Mouse (Mus musculus) testis, postnatal 10 days (tissue): ENCODE measurements around the gene 1700020D05Rik.
A peak's percentile ranks its signal among the peaks of the same experiment; 100 is the strongest.

ENCODE experiments used
- DNase-seq: peaks from one replicate; pipeline ENCODE4 v3.0.0; 2021; ENCODE audit warnings: low spot score

The 1700020D05Rik gene

GRCm38 (mm10) chr19:5503687-5504086 lies at the start of gene 1700020D05Rik:
TSS of gene 1700020D05Rik (minus strand) at chr19:5503787.
- no peak for DNase-seq

- DNase-seq: no peak
Measured at GRCm38 (mm10) chr19:5547471-5548056, 44.0 kb upstream of the 1700020D05Rik start.

DNA sequence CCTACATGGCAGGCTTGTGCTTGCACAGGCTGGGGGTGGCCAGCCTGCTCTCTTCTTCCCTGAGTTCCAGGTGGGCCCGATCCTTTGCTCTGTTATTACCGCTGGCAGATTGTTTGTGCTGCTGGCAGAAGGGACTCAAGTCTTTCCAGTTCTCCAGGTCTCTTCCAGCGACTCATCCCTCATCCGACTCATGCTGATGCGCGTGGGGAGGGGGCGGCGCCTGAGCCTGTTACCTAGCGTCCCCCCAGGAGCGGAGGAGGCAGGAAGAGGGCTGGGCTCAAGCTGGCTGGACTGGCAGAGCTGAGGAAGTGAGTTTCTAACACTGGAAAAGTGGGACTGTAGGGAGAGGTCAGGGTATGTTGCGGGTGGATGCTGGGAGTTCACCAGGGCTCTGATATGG lies 40.4 kb upstream of the 1700020D05Rik start:
- DNase-seq: no peak

- DNase-seq: no peak
Measured at GRCm38 (mm10) chr19:5543362-5543761, 39.8 kb upstream of the 1700020D05Rik start.

DNA sequence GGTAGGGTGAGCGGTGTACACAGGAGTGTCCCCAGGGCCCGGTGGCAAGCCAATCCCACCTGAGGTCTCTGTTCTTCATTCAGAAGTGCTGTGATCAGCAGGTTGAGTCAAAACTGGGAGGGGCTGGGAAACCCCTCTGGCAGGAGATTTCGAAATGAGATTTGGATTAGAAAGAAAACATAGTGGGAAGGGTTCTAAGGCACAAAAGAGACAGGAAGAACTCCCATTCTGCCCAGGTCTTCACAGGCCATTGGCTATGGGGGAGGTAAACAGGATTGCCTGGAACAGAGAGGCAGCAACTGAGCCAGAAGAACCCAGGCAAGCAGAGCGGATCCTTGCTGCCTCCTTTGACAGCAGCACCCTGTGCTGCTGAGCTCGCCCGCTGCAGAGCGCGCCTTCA lies 35.2 kb upstream of the 1700020D05Rik start:
- DNase-seq: no peak

GRCm38 (mm10) chr19:5532520-5532919 lies 28.9 kb upstream of the 1700020D05Rik start:
- DNase-seq: no peak

DNA sequence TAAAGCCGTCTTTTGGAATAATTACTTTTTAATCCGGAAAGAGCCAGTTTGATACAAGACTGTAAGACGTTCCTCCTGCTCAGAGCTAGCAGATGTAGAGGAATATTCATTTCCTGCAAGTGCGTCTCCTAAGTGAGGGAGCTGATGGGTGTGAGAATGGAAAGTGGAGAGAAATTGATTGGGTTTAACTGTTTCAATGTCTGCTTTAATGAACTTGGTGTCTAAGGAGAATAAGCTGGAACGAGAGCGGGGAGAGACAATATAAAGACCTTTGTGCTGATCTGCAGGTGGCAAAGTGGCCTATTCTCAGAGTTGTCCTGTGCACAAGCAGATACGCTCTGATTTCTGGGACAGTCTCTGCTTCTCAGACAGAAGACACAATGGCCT lies 26.5 kb upstream of the 1700020D05Rik start:
- no peak for DNase-seq

GRCm38 (mm10) chr19:5529325-5530137 lies 25.9 kb upstream of the 1700020D05Rik start:
- DNase-seq: peak; percentile 99

GRCm38 (mm10) chr19:5525204-5525603 lies 21.6 kb upstream of the 1700020D05Rik start:
- DNase-seq: no peak

GRCm38 (mm10) chr19:5518721-5519120 lies 15.1 kb upstream of the 1700020D05Rik start:
- DNase-seq: no peak

DNA sequence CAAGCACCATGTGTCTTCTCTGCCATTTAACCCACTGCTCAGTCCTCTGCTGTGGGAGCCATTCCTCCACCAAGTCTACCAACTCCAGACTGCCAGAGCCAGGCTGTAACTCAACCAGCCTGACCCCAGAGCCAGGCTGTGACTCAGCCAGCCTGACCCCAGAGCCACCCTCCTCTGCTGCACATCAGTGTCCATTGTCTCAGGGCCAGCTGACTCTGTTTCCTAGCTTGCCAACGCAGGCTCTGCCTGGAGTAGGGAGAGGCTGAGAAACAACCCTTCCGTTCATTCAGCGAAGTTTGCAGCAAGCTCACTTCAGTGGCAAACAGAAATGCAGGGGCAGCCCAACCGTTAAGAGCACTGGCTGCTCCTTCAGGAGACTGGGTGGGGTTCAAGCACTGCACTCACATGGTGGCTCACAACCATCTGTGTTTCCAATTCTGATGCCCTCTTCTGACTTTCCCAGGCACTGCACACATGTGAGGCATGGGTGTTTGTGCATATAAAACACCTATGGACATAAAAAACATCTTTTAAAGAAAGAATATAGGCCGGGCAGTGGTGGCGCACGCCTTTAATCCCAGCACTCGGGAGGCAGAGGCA lies 13.4 kb upstream of the 1700020D05Rik start:
- no peak for DNase-seq

- DNase-seq: no peak
Measured at GRCm38 (mm10) chr19:5515840-5516777, 12.5 kb upstream of the 1700020D05Rik start.

DNA sequence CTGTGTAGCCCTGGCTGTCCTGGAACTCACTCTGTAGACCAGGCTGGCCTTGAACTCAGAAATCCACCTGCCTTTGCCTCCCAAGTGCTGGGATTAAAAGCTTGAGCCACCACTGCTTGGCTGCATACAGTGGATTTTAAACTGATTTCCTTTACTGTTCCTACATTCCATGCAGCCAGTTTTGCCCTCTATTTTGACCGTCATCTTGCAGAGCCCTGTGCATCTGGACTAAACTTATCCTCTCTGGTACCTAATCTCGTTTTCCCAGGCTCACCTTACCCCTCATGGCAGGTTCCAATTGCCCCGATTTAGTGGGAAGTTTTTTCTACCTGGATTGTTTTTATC lies 9.4 kb upstream of the 1700020D05Rik start:
- DNase-seq: no peak

- peak; percentile 60 for DNase-seq
Measured at GRCm38 (mm10) chr19:5512091-5513004, 8.8 kb upstream of the 1700020D05Rik start.

GRCm38 (mm10) chr19:5511074-5511632 lies 7.6 kb upstream of the 1700020D05Rik start:
- DNase-seq: no peak

GRCm38 (mm10) chr19:5510031-5511026 lies 6.7 kb upstream of the 1700020D05Rik start, which contains the start of gene Snx32:
TSS of gene Snx32 (minus strand) at chr19:5510538.
- DNase-seq: peak; percentile 97

DNA sequence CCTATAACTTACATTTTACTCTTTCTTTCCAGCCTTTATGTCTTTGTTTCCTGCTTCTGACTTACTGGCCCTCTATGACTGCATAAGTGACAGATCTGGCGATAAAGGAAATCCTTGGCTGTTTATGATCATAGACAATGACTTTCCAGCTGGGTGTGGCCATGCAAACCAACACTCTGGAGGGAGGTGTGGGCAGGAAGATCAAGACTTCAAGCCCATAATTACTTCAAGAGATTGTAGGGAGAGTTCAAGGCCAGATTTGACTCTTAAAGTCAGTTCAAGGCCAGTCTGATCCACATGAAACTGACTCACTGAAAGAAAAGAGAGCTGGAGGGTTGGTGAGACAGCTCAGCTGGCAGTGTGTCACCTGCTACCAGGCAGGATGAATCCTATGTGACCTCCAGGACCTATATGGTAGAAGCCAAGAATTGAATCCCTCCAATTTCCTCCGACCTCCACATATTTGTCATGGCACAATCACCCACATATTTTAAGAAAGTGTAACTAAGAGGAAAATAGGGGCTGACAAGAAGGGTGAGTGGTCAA lies 3.2 kb downstream of the 1700020D05Rik start:
- DNase-seq: no peak

DNA sequence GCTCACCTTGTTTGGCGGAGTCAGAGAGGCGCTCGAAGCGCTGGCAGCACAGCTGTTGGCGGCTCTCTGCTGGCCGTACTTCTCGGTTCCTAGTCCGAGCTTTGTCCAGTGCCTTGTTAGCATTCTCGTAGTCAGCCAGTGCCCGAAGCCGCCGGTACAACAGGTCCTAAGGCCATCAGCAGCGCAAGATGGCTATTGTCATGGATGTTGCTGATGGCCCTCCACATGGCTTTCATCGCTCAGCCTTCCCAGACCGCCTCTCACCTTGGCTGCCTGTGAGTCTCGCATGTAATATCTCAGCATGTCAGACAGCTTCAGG lies 7.6 kb downstream of the 1700020D05Rik start:
- no peak for DNase-seq

DNA sequence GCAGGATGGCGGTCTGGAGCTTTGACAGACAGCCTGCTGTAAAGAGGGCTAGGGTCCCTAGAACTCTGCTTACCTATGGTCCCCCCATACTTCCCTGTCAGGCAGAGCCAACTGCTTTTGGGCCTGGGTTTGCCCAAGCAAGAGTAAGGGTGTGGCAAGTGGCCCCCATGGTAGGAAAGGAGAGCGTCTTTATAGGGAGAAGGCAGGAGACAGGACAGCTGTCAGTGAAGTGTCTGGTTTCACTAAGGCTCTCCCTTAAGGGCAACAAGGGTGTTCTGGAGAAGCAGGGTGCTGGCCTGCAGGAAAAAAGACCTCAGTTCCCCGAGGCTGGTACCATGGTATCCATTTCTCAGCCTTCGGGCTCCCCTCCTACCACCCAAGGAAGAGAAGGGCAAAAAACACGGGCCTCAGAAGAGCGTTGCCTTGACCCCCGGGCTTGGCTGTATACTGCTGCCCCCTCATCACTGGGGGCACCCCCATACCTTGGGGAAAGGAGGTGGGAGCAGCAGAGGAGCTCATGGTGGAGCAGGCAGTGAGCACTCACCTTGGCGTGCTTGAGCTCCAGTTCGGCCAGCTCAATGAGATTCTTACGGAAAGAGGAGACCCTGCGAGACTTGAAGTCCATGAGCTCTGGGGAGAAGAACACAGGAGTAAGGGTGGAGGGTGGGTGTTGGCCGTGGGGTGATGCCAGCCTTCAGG lies 8.1 kb downstream of the 1700020D05Rik start:
- no peak for DNase-seq
